Mouse (Mus musculus) midbrain, embryonic 13.5 days (tissue): ENCODE results near the gene Ccnl2. TPM values are rescaled to one million over a fixed set of nuclear protein-coding genes. Genes with fewer than 3 reads are reported as not detected.

ENCODE experiments used
- ATAC-seq: fragments of 200-750 bp; cut with Nextera tagmentation; 2 replicates; pipeline ENCODE4 v1.8.0; 2017; ENCODE audit warnings: mild to moderate bottlenecking, moderate TSS enrichment, moderate library complexity
- H3K27ac ChIP-seq: fragments of 300-500 bp; sonication (generic); 2 replicates; pipeline ENCODE4 v1.5.1; 2015; ENCODE audit warnings: inconsistent platforms, mild to moderate bottlenecking, moderate library complexity
- H3K27me3 ChIP-seq: fragments of 300-500 bp; sonication (generic); 2 replicates; pipeline ENCODE4 v1.6.1; 2015; ENCODE audit warnings: mild to moderate bottlenecking, inconsistent platforms
- H3K36me3 ChIP-seq: fragments of 300-500 bp; sonication (generic); 2 replicates; pipeline ENCODE4 v1.6.1; 2015; ENCODE audit warnings: mild to moderate bottlenecking, inconsistent platforms
- H3K4me1 ChIP-seq: fragments of 300-500 bp; sonication (generic); replicated peaks from 2 replicates; pipeline ENCODE4 v1.6.1; 2015; ENCODE audit warnings: inconsistent platforms
- H3K4me2 ChIP-seq: fragments of 300-500 bp; sonication (generic); replicated peaks from 2 replicates; pipeline ENCODE4 v1.6.1; 2015; ENCODE audit warnings: moderate library complexity, mild to moderate bottlenecking, inconsistent platforms
- H3K4me3 ChIP-seq: fragments of 300-500 bp; sonication (generic); replicated peaks from 2 replicates; pipeline ENCODE4 v1.5.1; 2015; ENCODE audit warnings: mild to moderate bottlenecking, inconsistent platforms
- H3K9ac ChIP-seq: fragments of 300-500 bp; sonication (generic); replicated peaks from 2 replicates; pipeline ENCODE4 v1.6.1; 2015; ENCODE audit warnings: mild to moderate bottlenecking, inconsistent platforms
- H3K9me3 ChIP-seq: fragments of 300-500 bp; sonication (generic); 2 replicates; pipeline ENCODE4 v1.6.1; 2016; ENCODE audit warnings: mild to moderate bottlenecking, inconsistent platforms
- WGBS: fragments of 180-500 bp; shearing (Covaris S2); methylation state at CpG from one replicate; pipeline ENCODE4 v1.1.7; 2015; 5-methylcytosine and 5-hydroxymethylcytosine counted together
- microRNA-seq: library from miRNA; unstranded; fragments of <30 nt; microRNA quantifications from one replicate; pipeline ENCODE4, GENCODE M21; 2016
- polyA plus RNA-seq: library from polyadenylated mRNA; unstranded; fragments of >200 nt; fragmentation: Nextera tagmentation; extraction: Ambion mirVana; gene quantifications from 2 replicates; pipeline ENCODE4 v1.2.1, GENCODE M21; 2015

Gene Ccnl2
- polyA plus RNA-seq, 1 experiment from 2014 or later: 189 TPM

DNA sequence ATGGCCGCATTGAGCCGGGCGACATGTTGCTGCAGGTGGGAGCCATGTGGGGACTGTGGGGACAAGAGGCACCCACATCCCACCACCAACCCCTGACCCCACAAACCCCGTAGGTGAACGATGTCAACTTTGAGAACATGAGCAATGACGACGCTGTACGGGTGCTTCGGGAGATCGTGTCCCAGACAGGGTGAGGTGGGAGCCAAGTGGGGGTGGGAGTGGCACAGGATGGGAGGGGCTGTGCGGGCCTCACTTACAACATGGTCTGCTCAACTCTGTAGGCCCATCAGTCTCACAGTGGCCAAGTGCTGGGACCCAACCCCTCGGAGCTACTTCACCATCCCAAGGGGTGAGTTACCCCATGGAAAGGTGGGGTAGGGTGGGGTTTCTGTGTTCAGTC is 42.7 kb downstream of the Ccnl2 start:
- peaks cover 15% of the 10 kb centered on the region; the same call in 1 of the 2 replicates for H3K4me1 ChIP-seq
- no peaks in the 10 kb centered on the region for H3K9me3 ChIP-seq
- no peak overlapping the region for H3K4me2 ChIP-seq
- no peak overlapping the region for H3K27ac ChIP-seq
- peaks cover 79% of the 10 kb centered on the region for H3K36me3 ChIP-seq
- H3K4me3 ChIP-seq: no peak overlapping the region
- WGBS: 96% methylated on average over 12 of the region's 12 CpGs
- H3K27me3 ChIP-seq: no peaks in the 10 kb centered on the region
- ATAC-seq: no peak
- H3K9ac ChIP-seq: no peak overlapping the region

- ATAC-seq: no peak
- H3K4me3 ChIP-seq: no peak overlapping the region
- WGBS: 92% methylated on average over 12 of the region's 12 CpGs
- H3K4me2 ChIP-seq: no peak overlapping the region
- H3K27me3 ChIP-seq: no peaks in the 10 kb centered on the region
- no peak overlapping the region for H3K9ac ChIP-seq
- no peak overlapping the region for H3K27ac ChIP-seq
- peaks cover 90% of the 10 kb centered on the region for H3K36me3 ChIP-seq
- no peaks in the 10 kb centered on the region for H3K9me3 ChIP-seq
- peaks cover 6% of the 10 kb centered on the region; the same call in 1 of the 2 replicates for H3K4me1 ChIP-seq
These were observed 43.8 kb downstream of the Ccnl2 start for GRCm38 (mm10) chr4:155856071-155856470.

DNA sequence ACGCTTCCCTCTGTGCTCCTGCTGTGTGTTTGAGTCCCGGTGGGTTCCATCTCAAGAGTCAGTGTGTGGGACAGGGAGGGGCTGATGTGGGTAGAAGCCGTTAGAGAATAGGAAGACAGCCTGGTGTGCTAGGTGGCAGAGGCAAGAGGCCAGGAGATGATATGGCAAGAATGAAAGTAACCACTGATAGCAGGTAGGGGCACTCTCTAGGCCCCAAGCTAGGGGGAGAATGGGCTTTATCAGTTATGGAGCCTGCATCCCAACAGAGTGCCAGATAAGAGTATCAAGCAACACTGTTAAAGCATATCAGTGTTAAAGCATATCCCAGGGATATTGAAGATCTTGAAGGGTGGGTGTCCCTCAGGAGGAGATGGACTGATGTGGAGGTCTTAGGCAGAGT is 44.6 kb downstream of the Ccnl2 start:
- 88% methylated on average over 3 of the region's 3 CpGs for WGBS
- no peak overlapping the region for H3K9ac ChIP-seq
- no peak overlapping the region for H3K27ac ChIP-seq
- no peak overlapping the region for H3K4me2 ChIP-seq
- no peak overlapping the region for H3K4me3 ChIP-seq
- ATAC-seq: no peak
- no peaks in the 10 kb centered on the region for H3K9me3 ChIP-seq
- H3K27me3 ChIP-seq: no peaks in the 10 kb centered on the region
- H3K4me1 ChIP-seq: 0 out of 2 replicates have a peak, but pooled peaks cover under 1% of the 10 kb centered on the region
- H3K36me3 ChIP-seq: peaks cover 94% of the 10 kb centered on the region

DNA sequence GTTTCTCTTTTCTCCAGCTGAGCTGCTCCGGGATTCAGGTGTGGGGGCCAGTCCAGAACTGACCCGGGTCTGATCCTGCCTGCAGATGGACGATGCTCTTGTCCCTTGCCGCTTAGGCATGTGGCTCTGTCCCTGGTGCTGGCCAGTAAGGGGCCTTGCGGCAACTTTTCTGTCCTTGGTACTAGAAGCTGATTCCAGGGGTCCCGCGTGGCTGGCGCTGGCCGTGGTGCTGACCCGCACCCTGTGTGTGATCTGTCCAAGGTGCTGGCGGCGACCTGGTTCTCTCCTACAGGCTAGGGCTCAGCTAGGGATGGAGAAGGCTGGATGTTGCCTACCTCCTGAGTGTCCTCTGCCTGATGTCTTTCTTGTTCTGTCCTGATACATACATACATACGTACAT is 47.0 kb downstream of the Ccnl2 start:
- Histone ChIP-seq H3K4me2 (no peak overlapping the region), H3K27ac (no peak overlapping the region), H3K36me3 (peaks cover 79% of the 10 kb centered on the region), H3K4me3 (no peak overlapping the region), H3K4me1 (no peaks in the 10 kb centered on the region), H3K27me3 (no peaks in the 10 kb centered on the region), H3K9me3 (no peaks in the 10 kb centered on the region), H3K9ac (no peak overlapping the region)
- WGBS: 33% methylated on average over 13 of the region's 13 CpGs
- no peak for ATAC-seq

DNA sequence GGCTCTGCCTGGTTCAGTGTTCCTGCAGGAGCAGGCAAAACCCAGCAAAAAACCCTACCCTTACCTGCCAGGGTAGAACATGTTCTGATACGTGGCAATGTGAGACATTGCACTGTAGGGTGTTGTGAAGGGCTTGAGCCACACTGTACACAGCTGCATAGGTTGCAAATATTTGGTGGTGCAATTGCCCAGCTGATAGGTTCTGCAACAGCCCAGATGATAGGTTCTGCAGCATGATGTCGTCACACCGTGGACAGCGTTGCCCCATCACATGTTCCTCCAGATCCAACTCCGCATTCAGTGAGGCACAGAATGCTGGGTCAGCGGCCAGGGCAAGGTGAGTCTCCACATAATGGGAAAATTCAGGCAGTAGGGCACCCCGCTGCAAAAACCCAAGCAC is 49.5 kb downstream of the Ccnl2 start:
- no peak overlapping the region for H3K9ac ChIP-seq

GRCm38 (mm10) chr4:155863001-155863400 is 50.7 kb downstream of the Ccnl2 start, which contains the start of gene Tas1r3:
TSS of gene Tas1r3 (minus strand) at chr4:155863362.
- Histone ChIP-seq H3K27ac (no peak within 1 kb of the TSS), H3K4me2 (no peak within 1 kb of the TSS), H3K9me3 (no peaks in the 10 kb centered on the region), H3K36me3 (peaks cover 69% of the 10 kb centered on the region), H3K9ac (no peak within 1 kb of the TSS), H3K4me3 (no peak within 1 kb of the TSS), H3K4me1 (peaks cover under 1% of the 10 kb centered on the region), H3K27me3 (no peaks in the 10 kb centered on the region)
- ATAC-seq: no peak
- 81% methylated on average over 5 of the region's 5 CpGs for WGBS

More for the DNA sequence above, 49.5 kb downstream of the Ccnl2 start:
- Histone ChIP-seq H3K4me1 (no peaks in the 10 kb centered on the region), H3K4me2 (no peak overlapping the region), H3K36me3 (peaks cover 78% of the 10 kb centered on the region), H3K9me3 (no peaks in the 10 kb centered on the region), H3K27ac (no peak overlapping the region), H3K27me3 (no peaks in the 10 kb centered on the region), H3K4me3 (no peak overlapping the region)
- WGBS: 89% methylated on average over 7 of the region's 7 CpGs
- ATAC-seq: no peak

DNA sequence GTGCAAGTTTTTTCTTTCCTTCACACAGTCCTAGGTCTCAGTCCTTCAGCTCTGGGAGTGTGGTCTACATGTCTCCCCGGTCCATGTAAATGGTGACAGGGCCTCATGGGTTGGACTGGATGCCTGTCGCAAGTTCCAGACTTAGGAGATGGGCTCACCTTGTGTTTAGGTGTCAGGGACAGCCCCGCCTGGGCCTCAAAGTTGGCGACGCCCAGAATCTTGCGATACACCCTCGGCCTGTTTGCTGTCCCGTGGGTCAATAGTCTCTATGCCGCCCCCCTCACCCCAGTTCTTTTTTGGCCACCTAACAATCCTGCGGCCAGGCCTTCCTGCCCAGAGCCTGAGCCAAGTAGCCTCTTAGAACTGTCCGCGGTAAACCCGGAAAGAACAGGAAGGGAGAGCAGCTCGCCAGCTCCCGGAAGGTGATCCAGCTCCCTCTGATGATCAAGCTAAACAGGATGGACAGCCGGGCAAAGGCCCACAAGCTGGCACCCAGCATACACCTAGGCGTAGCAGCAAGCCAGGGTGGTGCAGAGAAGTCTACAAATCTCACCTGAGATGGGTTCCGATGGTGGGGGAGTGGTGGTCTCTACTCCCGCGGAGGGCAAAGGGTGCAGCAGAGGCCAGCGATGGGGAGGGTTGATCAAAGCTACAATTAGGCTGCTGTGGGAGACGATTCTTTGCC is 56.5 kb downstream of the Ccnl2 start:
- H3K4me2 ChIP-seq: peak overlapping the region; percentile 97
- ATAC-seq: peak; percentile 82
- 13% methylated on average over 22 of the region's 22 CpGs for WGBS
- H3K9me3 ChIP-seq: no peaks in the 10 kb centered on the region
- peaks cover 43% of the 10 kb centered on the region for H3K36me3 ChIP-seq
- peak overlapping the region; percentile 69 for H3K4me3 ChIP-seq
- H3K9ac ChIP-seq: peak overlapping the region; percentile 84
- H3K4me1 ChIP-seq: peaks cover 33% of the 10 kb centered on the region
- no peaks in the 10 kb centered on the region for H3K27me3 ChIP-seq
- no peak overlapping the region for H3K27ac ChIP-seq

- peak; percentile 97 for ATAC-seq
- Histone ChIP-seq H3K4me3 (peak within 1 kb of the TSS; percentile 69), H3K4me2 (peak within 1 kb of the TSS; percentile 97), H3K9me3 (no peaks in the 10 kb centered on the region), H3K36me3 (peaks cover 49% of the 10 kb centered on the region), H3K27ac (peak within 1 kb of the TSS; percentile 63), H3K4me1 (peaks cover 33% of the 10 kb centered on the region), H3K27me3 (no peaks in the 10 kb centered on the region), H3K9ac (peak within 1 kb of the TSS; percentile 84)
- WGBS: under 1% methylated on average over 63 of the region's 63 CpGs
These were observed 57.2 kb downstream of the Ccnl2 start, which contains the start of the genes Cptp and Ints11 for GRCm38 (mm10) chr4:155869317-155870033. TSS of gene Cptp (minus strand) at chr4:155869440. TSS of gene Ints11 (plus strand) at chr4:155869546.

- peak overlapping the region; percentile 2; the same call in 1 of the 2 replicates for H3K4me3 ChIP-seq
- H3K27ac ChIP-seq: no peak overlapping the region
- no peak overlapping the region for H3K4me2 ChIP-seq
- H3K36me3 ChIP-seq: peaks cover 46% of the 10 kb centered on the region
- H3K27me3 ChIP-seq: no peaks in the 10 kb centered on the region
- no peaks in the 10 kb centered on the region for H3K9me3 ChIP-seq
- H3K9ac ChIP-seq: no peak overlapping the region
- no peak for ATAC-seq
- peaks cover 33% of the 10 kb centered on the region for H3K4me1 ChIP-seq
- 94% methylated on average over 7 of the region's 7 CpGs for WGBS
These were observed 59.1 kb downstream of the Ccnl2 start for GRCm38 (mm10) chr4:155871404-155871803.

Small RNAs within 50 kb of the gene (microRNA-seq; reads per million reads assigned to microRNA genes)
- not detected for gene Gm27743

Other genes starting within 250 kb of the Ccnl2 start
- gene Slc35e2, start 211.1 kb upstream of the Ccnl2 start, polyA plus RNA-seq: 15.9 and 16.5 TPM in 2 replicates
- 65.1 and 66.8 TPM in 2 replicates for gene Cdk11b, start 187.6 kb upstream of the Ccnl2 start, polyA plus RNA-seq
- not detected in 2 replicates for gene Gm10563, start 167.1 kb upstream of the Ccnl2 start, polyA plus RNA-seq
- 3.6 and 3.8 TPM in 2 replicates for gene Mmp23, start 159.1 kb upstream of the Ccnl2 start, polyA plus RNA-seq
- 32.6 and 41.9 TPM in 2 replicates for gene Mib2, start 143.3 kb upstream of the Ccnl2 start, polyA plus RNA-seq
- 5.0 and 6.4 TPM in 2 replicates for gene Fndc10, start 118.1 kb upstream of the Ccnl2 start, polyA plus RNA-seq
- gene Ssu72, start 107.7 kb upstream of the Ccnl2 start, polyA plus RNA-seq: 155 and 159 TPM in 2 replicates
- 8.6 and 10.1 TPM in 2 replicates for gene Tmem240, start 77.7 kb upstream of the Ccnl2 start, polyA plus RNA-seq
- 82.1 and 84.8 TPM in 2 replicates for gene Atad3a, start 51.4 kb upstream of the Ccnl2 start, polyA plus RNA-seq
- 18.7 and 20.9 TPM in 2 replicates for gene Vwa1, start 37.8 kb upstream of the Ccnl2 start, polyA plus RNA-seq
- 0.40 and 0.58 TPM in 2 replicates for gene Tmem88b, start 26.6 kb upstream of the Ccnl2 start, polyA plus RNA-seq
- not detected in 2 replicates for gene Ankrd65, start 22.1 kb upstream of the Ccnl2 start, polyA plus RNA-seq
- gene Mrpl20, start 9.6 kb upstream of the Ccnl2 start, polyA plus RNA-seq: 259 and 262 TPM in 2 replicates
- gene Aurkaip1, start 18.8 kb downstream of the Ccnl2 start, polyA plus RNA-seq: 140 and 146 TPM in 2 replicates
- 17.9 and 22.2 TPM in 2 replicates for gene Mxra8, start 27.2 kb downstream of the Ccnl2 start, polyA plus RNA-seq
- 8.1 and 8.4 TPM in 2 replicates for gene Dvl1, start 34.9 kb downstream of the Ccnl2 start, polyA plus RNA-seq
- gene Tas1r3, start 50.9 kb downstream of the Ccnl2 start, polyA plus RNA-seq: 0.80 and 0.83 TPM in 2 replicates
- gene Cptp, start 57.0 kb downstream of the Ccnl2 start, polyA plus RNA-seq: 22.1 and 24.5 TPM in 2 replicates
- gene Ints11, start 57.1 kb downstream of the Ccnl2 start, polyA plus RNA-seq: 85.3 and 88.6 TPM in 2 replicates
- gene Pusl1, start 79.3 kb downstream of the Ccnl2 start, polyA plus RNA-seq: 52.5 and 52.6 TPM in 2 replicates
- gene Acap3, start 79.3 kb downstream of the Ccnl2 start, polyA plus RNA-seq: 66.0 and 73.5 TPM in 2 replicates
- 128 and 135 TPM in 2 replicates for gene Ube2j2, start 131.3 kb downstream of the Ccnl2 start, polyA plus RNA-seq
- 8.2 and 11.0 TPM in 2 replicates for gene C1qtnf12, start 149.8 kb downstream of the Ccnl2 start, polyA plus RNA-seq
- gene B3galt6, start 180.2 kb downstream of the Ccnl2 start, polyA plus RNA-seq: 25.0 and 26.9 TPM in 2 replicates
- gene Sdf4, start 180.4 kb downstream of the Ccnl2 start, polyA plus RNA-seq: 125 and 128 TPM in 2 replicates
- gene Tnfrsf4, start 201.4 kb downstream of the Ccnl2 start, polyA plus RNA-seq: 0.57 TPM in 2 replicates
- 2.0 and 2.3 TPM in 2 replicates for gene Tnfrsf18, start 213.7 kb downstream of the Ccnl2 start, polyA plus RNA-seq
- gene Ttll10, start 246.9 kb downstream of the Ccnl2 start, polyA plus RNA-seq: not detected in 2 replicates